Mouse (Mus musculus): Measurements from ENCODE around the gene Tbc1d7. TPM values are rescaled to one million over a fixed set of nuclear protein-coding genes. Genes with fewer than 3 reads are reported as not detected.

The Tbc1d7 gene
- polyA plus RNA-seq, 1 experiment from 2014 or later, result 20.7 TPM

Other genes starting within 250 kb of the Tbc1d7 start
- gene Gfod1, start 132.7 kb upstream of the Tbc1d7 start, polyA plus RNA-seq (2016; fragmentation: Nextera tagmentation; extraction: Ambion mirVana), result 0.18 and 0.54 TPM in 2 replicates
- gene Sirt5, start 194.0 kb upstream of the Tbc1d7 start, polyA plus RNA-seq (2016; fragmentation: Nextera tagmentation; extraction: Ambion mirVana), result 8.1 TPM in 2 replicates
- gene Nol7, start 226.9 kb upstream of the Tbc1d7 start, polyA plus RNA-seq (2016; fragmentation: Nextera tagmentation; extraction: Ambion mirVana), result 169 and 175 TPM in 2 replicates